Mouse (Mus musculus): ENCODE measurements around the gene L1cam. TPM values are rescaled to one million over a fixed set of nuclear protein-coding genes. Genes with fewer than 3 reads are reported as not detected.

Gene L1cam
- polyA plus RNA-seq (2015; fragmentation: Illumina TruSeq; extraction: RNeasy Lipid Tissue Mini Kit (QIAGEN cat#74804); ENCODE audit: insufficient read depth, low replicate concordance), result 9.2 TPM

DNA sequence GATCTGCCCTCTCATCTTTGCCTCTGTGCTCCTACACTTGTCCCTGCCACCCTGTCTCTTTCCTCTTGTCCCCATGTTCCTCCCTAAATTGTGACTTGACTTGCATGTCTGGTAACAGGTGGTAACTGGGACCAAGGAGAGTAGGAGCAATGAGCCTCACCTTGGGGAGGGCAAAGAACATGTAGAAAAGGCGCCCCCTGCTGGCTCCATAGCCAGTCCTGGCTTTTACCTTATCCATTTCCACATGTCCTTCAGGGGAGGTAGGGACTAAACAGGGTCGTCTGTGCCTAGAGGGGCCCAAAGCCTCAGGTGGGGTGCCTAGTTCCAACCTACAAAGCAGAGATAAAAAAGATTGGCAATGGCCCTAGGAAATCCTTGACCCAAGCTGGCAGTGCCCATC, at the start of gene L1cam:
Gene L1cam (minus strand): TSS at position 387 of the 400 bp plus-strand sequence.

DNA sequence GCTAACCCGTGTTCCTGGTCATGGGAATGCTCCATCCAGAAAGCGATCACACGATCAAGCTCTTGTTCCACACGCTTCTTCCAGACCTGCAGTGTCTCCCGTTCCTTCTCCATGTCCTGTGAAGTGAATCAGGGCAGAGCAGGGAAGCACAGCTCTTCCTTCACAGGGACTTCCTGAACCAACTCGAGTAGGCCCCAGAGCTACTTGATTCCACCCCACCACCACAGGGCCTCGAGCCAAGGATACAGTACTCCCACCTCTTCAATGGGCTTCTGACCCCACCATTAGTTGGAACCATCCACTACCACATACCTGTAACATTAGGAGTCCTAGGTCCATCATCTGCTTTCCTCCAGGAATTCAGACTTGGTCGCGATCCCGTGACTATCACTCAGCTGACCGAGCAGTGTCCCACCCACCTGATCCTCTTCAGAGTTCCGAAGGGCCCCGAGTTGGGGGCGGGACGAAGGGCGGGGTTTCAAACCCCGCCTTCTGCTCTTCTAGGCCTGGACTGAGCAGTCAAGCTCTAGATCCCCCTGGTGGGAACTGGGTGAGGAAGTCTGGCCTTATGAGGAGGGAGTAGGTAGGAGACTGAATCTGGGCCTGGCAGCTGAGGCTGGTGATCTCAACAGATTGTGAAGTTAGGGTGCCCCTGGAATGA, 34.6 kb upstream of the L1cam start, which contains the start of gene Renbp:
Gene Renbp (minus strand): TSS at position 449 of the 661 bp plus-strand sequence.

GRCm38 (mm10) chrX:73921823-73922549, 26.1 kb upstream of the L1cam start, which contains the start of the genes Arhgap4 and Naa10:
Arhgap4 (minus strand) TSS chrX:73921870.
Naa10 (minus strand) TSS chrX:73921944.

DNA sequence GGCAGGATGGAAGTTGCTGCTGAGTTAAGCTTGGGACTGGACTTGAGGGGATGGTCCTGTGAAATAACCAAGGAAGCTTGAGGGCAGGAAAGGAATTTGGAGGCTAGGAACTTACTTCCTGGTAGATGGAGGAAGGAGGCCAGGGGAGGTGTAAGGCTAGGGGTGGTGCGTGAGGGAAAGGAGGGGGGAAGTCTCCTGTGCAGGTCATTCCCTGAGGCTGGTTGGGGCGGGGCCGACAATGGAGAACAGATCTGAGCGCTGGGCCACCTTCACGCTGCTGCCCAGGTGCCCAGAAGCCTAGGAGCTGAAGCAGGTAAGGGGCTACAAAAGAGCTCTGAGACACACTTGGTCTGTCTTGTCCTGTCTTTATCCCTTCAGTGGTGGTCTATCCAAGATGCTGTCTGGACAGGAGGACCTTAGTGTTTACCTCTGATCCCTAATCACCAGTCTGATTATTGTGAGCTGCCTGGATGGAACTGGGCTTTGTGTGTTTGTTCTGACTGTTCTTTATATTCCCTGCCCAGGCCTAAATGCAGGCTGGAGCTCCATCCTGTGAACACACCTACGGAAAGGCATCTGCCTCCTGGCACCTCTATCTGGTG, 4.3 kb downstream of the L1cam start, which contains the start of gene Avpr2:
Gene Avpr2 (plus strand): TSS at position 552 of the 602 bp plus-strand sequence.

GRCm38 (mm10) chrX:73824185-73825151, 71.4 kb downstream of the L1cam start, which contains the start of gene Pdzd4:
Pdzd4 (minus strand) TSS chrX:73824969.

Other genes with a start within 250 kb of the L1cam start
- 1.4 TPM for gene Pnck, start 236.0 kb downstream of the L1cam start, polyA plus RNA-seq (2015; fragmentation: Illumina TruSeq; extraction: RNeasy Lipid Tissue Mini Kit (QIAGEN cat#74804); ENCODE audit: insufficient read depth, low replicate concordance)
- gene Slc6a8, start 223.0 kb downstream of the L1cam start, polyA plus RNA-seq (2015; fragmentation: Illumina TruSeq; extraction: RNeasy Lipid Tissue Mini Kit (QIAGEN cat#74804); ENCODE audit: insufficient read depth, low replicate concordance), result 6.1 TPM
- gene Bcap31, start 179.9 kb downstream of the L1cam start, polyA plus RNA-seq (2015; fragmentation: Illumina TruSeq; extraction: RNeasy Lipid Tissue Mini Kit (QIAGEN cat#74804); ENCODE audit: insufficient read depth, low replicate concordance), result 219 TPM
- 30.5 TPM for gene Abcd1, start 179.5 kb downstream of the L1cam start, polyA plus RNA-seq (2015; fragmentation: Illumina TruSeq; extraction: RNeasy Lipid Tissue Mini Kit (QIAGEN cat#74804); ENCODE audit: insufficient read depth, low replicate concordance)
- 0.32 TPM for gene Plxnb3, start 139.0 kb downstream of the L1cam start, polyA plus RNA-seq (2015; fragmentation: Illumina TruSeq; extraction: RNeasy Lipid Tissue Mini Kit (QIAGEN cat#74804); ENCODE audit: insufficient read depth, low replicate concordance)
- gene Srpk3, start 121.7 kb downstream of the L1cam start, polyA plus RNA-seq (2015; fragmentation: Illumina TruSeq; extraction: RNeasy Lipid Tissue Mini Kit (QIAGEN cat#74804); ENCODE audit: insufficient read depth, low replicate concordance), result 65.4 TPM
- gene Idh3g, start 109.2 kb downstream of the L1cam start, polyA plus RNA-seq (2015; fragmentation: Illumina TruSeq; extraction: RNeasy Lipid Tissue Mini Kit (QIAGEN cat#74804); ENCODE audit: insufficient read depth, low replicate concordance), result 132 TPM
- 171 TPM for gene Ssr4, start 109.1 kb downstream of the L1cam start, polyA plus RNA-seq (2015; fragmentation: Illumina TruSeq; extraction: RNeasy Lipid Tissue Mini Kit (QIAGEN cat#74804); ENCODE audit: insufficient read depth, low replicate concordance)
- gene Pdzd4, start 71.1 kb downstream of the L1cam start, polyA plus RNA-seq (2015; fragmentation: Illumina TruSeq; extraction: RNeasy Lipid Tissue Mini Kit (QIAGEN cat#74804); ENCODE audit: insufficient read depth, low replicate concordance), result 2.9 TPM
- not detected for gene Avpr2, start 4.0 kb downstream of the L1cam start, polyA plus RNA-seq (2015; fragmentation: Illumina TruSeq; extraction: RNeasy Lipid Tissue Mini Kit (QIAGEN cat#74804); ENCODE audit: insufficient read depth, low replicate concordance)
- 171 TPM for gene Arhgap4, start 25.8 kb upstream of the L1cam start, polyA plus RNA-seq (2015; fragmentation: Illumina TruSeq; extraction: RNeasy Lipid Tissue Mini Kit (QIAGEN cat#74804); ENCODE audit: insufficient read depth, low replicate concordance)
- gene Naa10, start 25.8 kb upstream of the L1cam start, polyA plus RNA-seq (2015; fragmentation: Illumina TruSeq; extraction: RNeasy Lipid Tissue Mini Kit (QIAGEN cat#74804); ENCODE audit: insufficient read depth, low replicate concordance), result 54.0 TPM
- gene Renbp, start 34.7 kb upstream of the L1cam start, polyA plus RNA-seq (2015; fragmentation: Illumina TruSeq; extraction: RNeasy Lipid Tissue Mini Kit (QIAGEN cat#74804); ENCODE audit: insufficient read depth, low replicate concordance), result 19.0 TPM
- 76.2 TPM for gene Hcfc1, start 70.3 kb upstream of the L1cam start, polyA plus RNA-seq (2015; fragmentation: Illumina TruSeq; extraction: RNeasy Lipid Tissue Mini Kit (QIAGEN cat#74804); ENCODE audit: insufficient read depth, low replicate concordance)
- gene Irak1, start 127.8 kb upstream of the L1cam start, polyA plus RNA-seq (2015; fragmentation: Illumina TruSeq; extraction: RNeasy Lipid Tissue Mini Kit (QIAGEN cat#74804); ENCODE audit: insufficient read depth, low replicate concordance), result 130 TPM
- not detected for gene Opn1mw, start 231.4 kb upstream of the L1cam start, polyA plus RNA-seq (2015; fragmentation: Illumina TruSeq; extraction: RNeasy Lipid Tissue Mini Kit (QIAGEN cat#74804); ENCODE audit: insufficient read depth, low replicate concordance)
- 30.4 TPM for gene Mecp2, start 239.3 kb upstream of the L1cam start, polyA plus RNA-seq (2015; fragmentation: Illumina TruSeq; extraction: RNeasy Lipid Tissue Mini Kit (QIAGEN cat#74804); ENCODE audit: insufficient read depth, low replicate concordance)

All from spleen, adult 10 weeks (tissue).